Mouse (Mus musculus): ENCODE measurements around the gene Spata3. TPM values are rescaled to one million over a fixed set of nuclear protein-coding genes. Genes with fewer than 3 reads are reported as not detected.
A peak's percentile ranks its signal among the peaks of the same experiment; 100 is the strongest.

Gene Spata3
- polyA plus RNA-seq, 1 experiment from 2014 or later = not detected

DNA sequence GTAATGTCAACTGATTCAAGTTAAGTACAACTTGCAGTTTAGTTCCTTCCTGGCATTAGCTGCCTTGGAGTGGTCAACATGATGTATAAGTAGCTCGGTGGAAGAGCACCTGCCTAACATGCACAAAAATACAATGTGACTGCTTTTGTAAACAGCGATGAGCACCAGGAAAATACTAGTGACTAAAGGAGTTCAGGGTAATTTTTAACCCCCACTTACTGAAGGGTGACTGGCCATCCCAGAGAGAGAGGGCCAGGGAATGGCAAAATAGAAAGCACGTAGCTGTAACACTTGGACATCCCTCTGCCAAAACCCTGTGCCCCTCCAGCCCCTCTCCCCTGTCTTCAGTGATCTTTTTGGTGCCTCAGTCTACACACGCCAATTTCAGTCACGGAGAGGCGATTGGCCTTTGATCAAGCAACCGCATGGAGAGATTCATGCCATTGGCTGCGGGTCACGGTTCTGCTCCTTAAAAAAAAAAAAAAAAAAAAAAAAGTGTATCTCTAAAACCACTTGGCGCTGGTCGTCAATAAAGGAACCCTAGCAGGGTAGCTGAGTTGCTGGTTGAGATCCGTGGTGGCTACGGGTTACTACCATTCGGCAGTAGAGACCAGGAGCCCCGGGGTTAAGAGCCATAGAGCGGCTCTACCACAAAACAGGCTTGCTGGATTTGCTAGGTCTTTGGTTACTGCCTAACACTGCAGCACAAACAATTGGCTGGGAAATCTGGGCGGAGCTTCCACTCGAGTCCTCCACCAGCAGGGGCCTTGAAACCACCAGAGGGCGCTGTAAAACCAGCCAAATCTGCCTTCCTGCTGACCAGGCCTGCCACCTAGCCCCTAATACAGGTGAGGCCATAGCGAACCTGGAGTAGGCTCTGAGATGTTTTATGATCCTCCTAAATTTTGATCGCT lies 42.5 kb downstream of the Spata3 start:
- peak overlapping the region; percentile 71 for H3K9ac ChIP-seq (ENCODE audit: low read length)
- peak; percentile 71 for ATAC-seq (ENCODE audit: insufficient read depth, low FRiP score)
- 12% methylated on average over 21 of the region's 21 CpGs for WGBS
- peak overlapping the region; percentile 67 for H3K4me2 ChIP-seq (ENCODE audit: low read depth, low read length)
- H3K36me3 ChIP-seq (ENCODE audit: control insufficient read depth, insufficient read depth, low read length) = no peaks in the 10 kb centered on the region
- no peaks in the 10 kb centered on the region for H3K9me3 ChIP-seq (replicated peaks; ENCODE audit: control insufficient read depth, low read length)
- H3K27me3 ChIP-seq (ENCODE audit: control insufficient read depth, insufficient read depth, low read length) = no peaks in the 10 kb centered on the region
- H3K27ac ChIP-seq (ENCODE audit: low read length) = no peak overlapping the region
- H3K4me1 ChIP-seq (ENCODE audit: control insufficient read depth, insufficient read depth, low read length) = peaks cover 3% of the 10 kb centered on the region; the same call in 1 of the 2 replicates
- peak overlapping the region; percentile 43 for H3K4me3 ChIP-seq (replicated peaks; ENCODE audit: low read length)

GRCm38 (mm10) chr1:86062523-86062922 lies 45.9 kb downstream of the Spata3 start:
- Histone ChIP-seq H3K9ac (ENCODE audit: low read length) (no peak overlapping the region), H3K4me1 (ENCODE audit: control insufficient read depth, insufficient read depth, low read length) (peaks cover 17% of the 10 kb centered on the region), H3K4me2 (ENCODE audit: low read depth, low read length) (no peak overlapping the region), H3K27ac (ENCODE audit: low read length) (no peak overlapping the region), H3K4me3 (replicated peaks; ENCODE audit: low read length) (no peak overlapping the region), H3K36me3 (ENCODE audit: control insufficient read depth, insufficient read depth, low read length) (no peaks in the 10 kb centered on the region), H3K27me3 (ENCODE audit: control insufficient read depth, insufficient read depth, low read length) (no peaks in the 10 kb centered on the region), H3K9me3 (replicated peaks; ENCODE audit: control insufficient read depth, low read length) (no peaks in the 10 kb centered on the region)
- 80% methylated on average over 6 of the region's 6 CpGs for WGBS
- no peak for ATAC-seq (ENCODE audit: insufficient read depth, low FRiP score)

DNA sequence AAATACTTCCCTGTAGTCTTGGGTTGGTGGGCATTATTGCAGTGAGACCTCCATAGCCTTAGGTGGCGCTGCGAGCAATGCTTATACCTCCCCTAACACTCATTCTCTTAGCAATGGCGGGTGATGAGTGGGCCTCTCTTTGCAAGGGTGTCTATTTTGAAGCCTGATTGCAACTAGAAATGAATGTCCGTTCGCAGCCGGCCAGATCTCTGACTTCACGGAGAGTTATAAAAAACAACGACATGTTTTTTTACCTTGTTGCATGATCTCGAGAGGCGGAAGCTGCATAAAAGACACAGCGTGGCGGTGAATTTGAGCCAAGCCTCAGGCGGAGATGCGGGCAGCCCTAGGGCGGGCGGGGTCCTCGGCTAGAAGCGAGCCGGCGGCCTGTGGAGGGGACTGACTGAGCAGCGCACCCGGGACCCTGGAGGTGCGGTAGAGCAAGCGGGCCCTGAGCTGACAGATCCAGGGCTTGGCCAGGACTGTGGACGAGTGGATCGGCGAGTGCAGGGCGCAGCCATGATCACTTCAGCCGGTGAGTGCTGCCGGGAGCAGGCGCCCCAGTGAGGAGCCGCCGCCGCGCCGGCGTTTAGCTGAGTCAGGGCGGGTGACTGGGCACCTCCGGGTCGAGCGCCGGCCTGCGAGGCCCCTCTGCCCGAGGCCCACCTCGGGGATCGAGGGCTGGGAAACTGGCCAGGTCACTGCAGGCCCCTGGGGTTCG lies 47.8 kb downstream of the Spata3 start, which contains the start of gene Psmd1:
Psmd1 (plus strand) TSS at position 117 of the 721 bp plus-strand sequence.
- under 1% methylated on average over 47 of the region's 47 CpGs for WGBS
- no peaks in the 10 kb centered on the region for H3K27me3 ChIP-seq (ENCODE audit: control insufficient read depth, insufficient read depth, low read length)
- peak within 1 kb of the TSS; percentile 92 for H3K9ac ChIP-seq (ENCODE audit: low read length)
- H3K9me3 ChIP-seq (replicated peaks; ENCODE audit: control insufficient read depth, low read length) = no peaks in the 10 kb centered on the region
- peaks cover 16% of the 10 kb centered on the region for H3K4me1 ChIP-seq (ENCODE audit: control insufficient read depth, insufficient read depth, low read length)
- ATAC-seq (ENCODE audit: insufficient read depth, low FRiP score) = peak; percentile 92
- H3K27ac ChIP-seq (ENCODE audit: low read length) = peak within 1 kb of the TSS; percentile 43; the same call in 1 of the 2 replicates
- H3K4me2 ChIP-seq (ENCODE audit: low read depth, low read length) = peak within 1 kb of the TSS; percentile 88
- H3K4me3 ChIP-seq (replicated peaks; ENCODE audit: low read length) = peak within 1 kb of the TSS; percentile 85
- no peaks in the 10 kb centered on the region for H3K36me3 ChIP-seq (ENCODE audit: control insufficient read depth, insufficient read depth, low read length)

DNA sequence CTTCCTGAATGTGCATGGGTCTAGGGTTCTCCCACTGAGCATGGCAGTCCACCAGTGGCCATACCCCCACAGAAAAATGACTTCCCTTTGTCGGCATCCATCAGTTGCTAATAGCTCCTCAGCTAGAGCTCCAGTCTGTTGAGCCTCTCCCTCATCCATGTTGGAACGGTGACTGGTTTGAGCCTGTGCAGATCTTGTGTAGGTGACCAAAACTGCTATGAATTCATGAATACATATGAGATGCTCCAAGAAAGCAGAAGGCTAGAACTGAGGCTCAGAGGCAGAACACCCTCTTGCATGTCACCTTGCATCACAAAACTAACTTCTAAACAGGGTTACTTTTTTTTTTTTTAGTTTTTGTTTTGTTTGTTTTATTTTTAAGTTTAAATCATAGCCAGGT lies 59.9 kb downstream of the Spata3 start:
- ATAC-seq (ENCODE audit: insufficient read depth, low FRiP score) = no peak
- 98% methylated on average over 2 of the region's 2 CpGs for WGBS
- Histone ChIP-seq H3K36me3 (ENCODE audit: control insufficient read depth, insufficient read depth, low read length) (peaks cover 32% of the 10 kb centered on the region), H3K27me3 (ENCODE audit: control insufficient read depth, insufficient read depth, low read length) (no peaks in the 10 kb centered on the region), H3K27ac (ENCODE audit: low read length) (no peak overlapping the region), H3K9ac (ENCODE audit: low read length) (no peak overlapping the region), H3K4me3 (replicated peaks; ENCODE audit: low read length) (no peak overlapping the region), H3K4me1 (ENCODE audit: control insufficient read depth, insufficient read depth, low read length) (no peaks in the 10 kb centered on the region), H3K9me3 (replicated peaks; ENCODE audit: control insufficient read depth, low read length) (no peaks in the 10 kb centered on the region), H3K4me2 (ENCODE audit: low read depth, low read length) (no peak overlapping the region)

Other genes with a start within 250 kb of the Spata3 start
- gene A630001G21Rik, start 238.2 kb upstream of the Spata3 start, polyA plus RNA-seq (2015; fragmentation: Nextera tagmentation; extraction: Ambion mirVana) = 1.0 and 1.3 TPM in 2 replicates
- 23.8 and 25.4 TPM in 2 replicates for gene Cab39, start 223.4 kb upstream of the Spata3 start, polyA plus RNA-seq (2015; fragmentation: Nextera tagmentation; extraction: Ambion mirVana)
- 168 and 175 TPM in 2 replicates for gene Itm2c, start 122.5 kb upstream of the Spata3 start, polyA plus RNA-seq (2015; fragmentation: Nextera tagmentation; extraction: Ambion mirVana)
- 0.44 and 0.51 TPM in 2 replicates for gene 4933407L21Rik, start 88.3 kb upstream of the Spata3 start, polyA plus RNA-seq (2015; fragmentation: Nextera tagmentation; extraction: Ambion mirVana)
- gene Gpr55, start 55.8 kb upstream of the Spata3 start, polyA plus RNA-seq (2015; fragmentation: Nextera tagmentation; extraction: Ambion mirVana) = 0.04 and 0.10 TPM in 2 replicates
- gene 2810459M11Rik, start 29.0 kb downstream of the Spata3 start, polyA plus RNA-seq (2015; fragmentation: Nextera tagmentation; extraction: Ambion mirVana) = 3.3 TPM in 2 replicates
- 150 and 154 TPM in 2 replicates for gene Psmd1, start 47.6 kb downstream of the Spata3 start, polyA plus RNA-seq (2015; fragmentation: Nextera tagmentation; extraction: Ambion mirVana)
- gene Htr2b, start 95.2 kb downstream of the Spata3 start, polyA plus RNA-seq (2015; fragmentation: Nextera tagmentation; extraction: Ambion mirVana) = 0.82 and 0.98 TPM in 2 replicates
- gene Gm21972, start 116.8 kb downstream of the Spata3 start, polyA plus RNA-seq (2015; fragmentation: Nextera tagmentation; extraction: Ambion mirVana) = not detected in 2 replicates
- 17.1 and 19.1 TPM in 2 replicates for gene Armc9, start 138.0 kb downstream of the Spata3 start, polyA plus RNA-seq (2015; fragmentation: Nextera tagmentation; extraction: Ambion mirVana)

Data from stomach, embryonic 16.5 days (tissue).